ENCODE assay signal across 15 mouse cellular contexts in genomic region chr2:75923807-75924340, GRCm38 (mm10). TPM values are rescaled to one million over a fixed set of nuclear protein-coding genes. Genes with fewer than 3 reads are reported as not detected.
"Had no signal": no experiment of that assay in that cellular context is flagged by ENCODE, and none has a peak within 500 bp of the region (broad histone marks: within the 10 kb centered on the region; RNA-seq: fewer than 3 reads in every experiment).

No protein-coding gene starts in this region.

- H3K4me1 ChIP-seq: liver, embryonic 13.5 days; lung, embryonic 15.5 days had no signal

- H3K4me3 ChIP-seq: layer of hippocampus, adult 2 months; limb, embryonic 12.5 days; liver, embryonic 13.5 days; lung, embryonic 15.5 days; midbrain, embryonic 12.5 days; myocyte; neural tube, embryonic 12.5 days had no signal

- H3K9me3 ChIP-seq: limb, embryonic 12.5 days; liver, embryonic 13.5 days; lung, embryonic 15.5 days; midbrain, embryonic 12.5 days; neural tube, embryonic 12.5 days had no signal

- H3K4me2 ChIP-seq: limb, embryonic 12.5 days; liver, embryonic 13.5 days; lung, embryonic 15.5 days; midbrain, embryonic 12.5 days; neural tube, embryonic 12.5 days had no signal

- H3K27ac ChIP-seq: kidney, postnatal 0 days; layer of hippocampus, adult 2 months; limb, embryonic 12.5 days; liver, embryonic 13.5 days; lung, embryonic 15.5 days; midbrain, embryonic 12.5 days; neural tube, embryonic 12.5 days had no signal

- DNase-seq: kidney, adult 9 months; kidney, postnatal 36 days; liver; liver, embryonic 13.5 days; liver, postnatal 0 days; right cerebral cortex, adult 18-20 months; right cerebral cortex, postnatal 25 days had no signal

- ATAC-seq: liver, postnatal 0 days had no signal

- H3K27me3 ChIP-seq: limb, embryonic 12.5 days; liver, embryonic 13.5 days; lung, embryonic 15.5 days; midbrain, embryonic 12.5 days; neural tube, embryonic 12.5 days had no signal

- H3K9ac ChIP-seq: limb, embryonic 12.5 days; liver, embryonic 13.5 days; liver, postnatal 0 days; lung, embryonic 15.5 days; midbrain, embryonic 12.5 days; neural tube, embryonic 12.5 days had no signal

- H3K36me3 ChIP-seq: neural tube, embryonic 12.5 days had no signal

RNA-seq across cellular contexts. Expression of gene Ttc30a2, which starts 54.1 kb away (rescaled TPM):
- total RNA-seq: megakaryocyte-erythroid progenitor cell, adult 5-6 weeks had no signal
